Mouse (Mus musculus) forelimb bud, embryonic 11.5 days (tissue): ENCODE measurements around the gene Casc3.

Source experiments
- DNase-seq: peaks from one replicate; pipeline ENCODE4 v3.0.0-alpha.2; 2012; ENCODE audit warnings: low read depth, low spot score

The Casc3 gene

GRCm38 (mm10) chr11:98870791-98871190, 66.1 kb downstream of the Casc3 start:
- no peak for DNase-seq

GRCm38 (mm10) chr11:98871416-98871815, 66.7 kb downstream of the Casc3 start:
- DNase-seq, result no peak

GRCm38 (mm10) chr11:98872040-98872439, 67.3 kb downstream of the Casc3 start:
- DNase-seq, result no peak

DNA sequence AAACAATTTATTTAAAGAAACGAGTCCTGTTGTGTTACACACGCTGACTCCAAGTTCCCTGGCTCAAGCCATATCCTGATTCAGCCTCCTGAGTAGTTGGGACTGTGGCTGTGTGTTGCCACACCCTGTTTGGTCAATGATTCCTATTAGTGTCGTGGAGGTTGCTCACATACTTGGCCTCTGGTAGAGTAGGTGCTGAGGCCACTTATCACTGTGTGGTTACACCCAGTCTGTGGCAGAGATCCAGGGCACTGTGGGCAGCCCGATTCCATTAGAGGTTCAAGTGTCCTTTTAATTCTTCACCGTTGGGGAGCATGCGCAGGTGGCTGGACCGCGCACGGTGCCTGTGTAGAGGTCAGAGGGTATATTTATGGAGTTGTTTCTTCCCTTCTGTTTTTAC, 69.2 kb downstream of the Casc3 start:
- no peak for DNase-seq

DNA sequence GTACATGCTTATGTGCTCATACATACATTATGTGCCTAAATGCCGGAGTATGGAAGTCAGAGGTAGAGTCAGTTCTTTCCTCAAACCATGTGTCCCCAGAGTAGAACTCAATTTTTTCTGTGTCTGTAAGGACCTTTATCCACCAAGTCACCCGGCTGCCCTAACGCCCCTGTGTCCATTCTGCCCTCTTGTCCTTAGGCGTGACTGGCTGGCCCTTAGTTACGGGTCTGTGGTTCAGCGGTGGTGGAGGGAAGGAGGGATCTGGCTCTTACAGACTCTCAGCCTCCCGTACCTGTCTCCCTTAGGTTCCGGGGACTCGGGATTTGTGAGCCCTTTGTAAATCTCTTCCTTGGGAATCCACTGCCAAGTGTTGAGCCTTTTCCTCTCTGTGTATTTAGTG, 72.3 kb downstream of the Casc3 start:
- no peak for DNase-seq
